Mouse (Mus musculus) hindbrain, embryonic 10.5 days (tissue): ENCODE results near the gene Optn. TPM values are rescaled to one million over a fixed set of nuclear protein-coding genes. Genes with fewer than 3 reads are reported as not detected.
A peak's percentile ranks its signal among the peaks of the same experiment; 100 is the strongest.
"Not testable (repeated sequence)": the region's sequence is repeated elsewhere in the genome, so short reads cannot be mapped to it uniquely, and the experiment has no call there.

ENCODE experiments used
- DNase-seq: peaks from one replicate; pipeline ENCODE4 v3.0.0-alpha.2; 2017; ENCODE audit warnings: low spot score
- H3K27ac ChIP-seq: fragments of 300-500 bp; sonication (generic); 2 replicates; pipeline ENCODE4 v1.5.1; 2016; ENCODE audit warnings: mild to moderate bottlenecking, moderate library complexity
- H3K27me3 ChIP-seq: fragments of 300-500 bp; sonication (generic); 2 replicates; pipeline ENCODE4 v1.6.1; 2016; ENCODE audit warnings: mild to moderate bottlenecking; ENCODE audit not compliant: poor library complexity, insufficient read depth, severe bottlenecking
- H3K36me3 ChIP-seq: fragments of 300-500 bp; sonication (generic); 2 replicates; pipeline ENCODE4 v1.6.1; 2016; ENCODE audit warnings: mild to moderate bottlenecking, moderate library complexity
- H3K4me1 ChIP-seq: fragments of 300-500 bp; sonication (generic); replicated peaks from 2 replicates; pipeline ENCODE4 v1.6.1; 2016; ENCODE audit warnings: mild to moderate bottlenecking
- H3K4me3 ChIP-seq: fragments of 300-500 bp; sonication (generic); 2 replicates; pipeline ENCODE4 v1.5.1; 2016; ENCODE audit warnings: mild to moderate bottlenecking, moderate library complexity
- H3K9me3 ChIP-seq: fragments of 300-500 bp; sonication (generic); 2 replicates; pipeline ENCODE4 v1.6.1; 2016; ENCODE audit warnings: mild to moderate bottlenecking, moderate library complexity
- WGBS: fragments of 180-500 bp; shearing (Covaris S2); methylation state at CpG from one replicate; pipeline ENCODE4 v1.1.7; 2016; 5-methylcytosine and 5-hydroxymethylcytosine counted together
- polyA plus RNA-seq: library from polyadenylated mRNA; unstranded; fragments of >200 nt; fragmentation: Nextera tagmentation; extraction: Ambion mirVana; gene quantifications from 2 replicates; pipeline ENCODE4 v1.2.1, GENCODE M21; 2016

Gene Optn
- polyA plus RNA-seq, 1 experiment from 2014 or later: 5.2 TPM

DNA sequence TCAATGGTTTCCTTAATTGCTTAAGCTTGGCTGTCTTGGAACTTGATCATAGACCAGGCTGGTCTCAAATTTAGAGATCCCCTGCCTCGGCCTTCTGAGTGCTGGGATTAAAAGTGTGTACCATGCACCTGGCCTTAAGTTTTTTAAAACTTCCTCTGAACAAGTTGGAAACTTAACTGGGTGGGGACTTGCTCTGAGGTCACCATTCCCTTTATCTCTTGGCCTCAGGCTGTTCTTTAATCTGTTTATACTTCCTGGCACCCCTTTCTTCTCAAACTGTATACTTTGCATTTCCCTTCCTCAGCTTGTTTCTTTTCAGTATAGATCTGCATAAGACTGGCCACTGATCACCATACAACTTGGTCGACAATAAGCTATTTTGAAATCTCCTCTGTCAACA is 14.1 kb upstream of the Optn start:
- Histone ChIP-seq H3K4me3 (no peak overlapping the region), H3K27ac (no peak overlapping the region), H3K4me1 (peaks cover 6% of the 10 kb centered on the region), H3K27me3 (no peaks in the 10 kb centered on the region), H3K9me3 (no peaks in the 10 kb centered on the region), H3K36me3 (no peaks in the 10 kb centered on the region)
- no peak for DNase-seq
- 73% methylated on average over 2 of the region's 2 CpGs for WGBS

- Histone ChIP-seq H3K36me3 (no peaks in the 10 kb centered on the region), H3K4me1 (peaks cover 6% of the 10 kb centered on the region), H3K9me3 (no peaks in the 10 kb centered on the region), H3K27ac (no peak overlapping the region), H3K27me3 (no peaks in the 10 kb centered on the region), H3K4me3 (no peak overlapping the region)
- WGBS: 80% methylated on average over 2 of the region's 2 CpGs
- DNase-seq: no peak
These were observed 13.6 kb upstream of the Optn start for GRCm38 (mm10) chr2:5077490-5077889.

DNA sequence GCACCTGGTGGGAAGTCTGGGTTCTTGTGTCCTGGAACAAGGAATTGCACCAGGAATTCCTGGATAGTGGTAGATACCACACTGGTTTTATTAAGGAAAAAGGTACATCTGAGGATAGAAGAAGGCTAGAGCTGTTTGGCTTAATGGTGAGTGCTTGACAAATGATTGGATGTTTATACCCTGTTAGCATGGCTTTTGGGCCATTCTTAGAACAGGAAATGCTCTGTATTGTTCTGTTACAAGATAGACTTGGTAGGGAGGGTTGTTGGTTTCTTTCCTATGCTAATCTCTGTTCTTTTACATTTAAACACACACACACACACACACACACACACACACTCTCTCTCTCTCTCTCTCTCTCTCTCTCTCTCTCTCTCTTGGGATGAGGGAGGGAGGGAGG is 12.0 kb upstream of the Optn start:
- H3K4me1 ChIP-seq: peaks cover 6% of the 10 kb centered on the region
- no peaks in the 10 kb centered on the region for H3K36me3 ChIP-seq
- no peak for DNase-seq
- no peak overlapping the region for H3K4me3 ChIP-seq
- H3K27me3 ChIP-seq: no peaks in the 10 kb centered on the region
- no peak overlapping the region for H3K27ac ChIP-seq
- no peaks in the 10 kb centered on the region for H3K9me3 ChIP-seq

DNA sequence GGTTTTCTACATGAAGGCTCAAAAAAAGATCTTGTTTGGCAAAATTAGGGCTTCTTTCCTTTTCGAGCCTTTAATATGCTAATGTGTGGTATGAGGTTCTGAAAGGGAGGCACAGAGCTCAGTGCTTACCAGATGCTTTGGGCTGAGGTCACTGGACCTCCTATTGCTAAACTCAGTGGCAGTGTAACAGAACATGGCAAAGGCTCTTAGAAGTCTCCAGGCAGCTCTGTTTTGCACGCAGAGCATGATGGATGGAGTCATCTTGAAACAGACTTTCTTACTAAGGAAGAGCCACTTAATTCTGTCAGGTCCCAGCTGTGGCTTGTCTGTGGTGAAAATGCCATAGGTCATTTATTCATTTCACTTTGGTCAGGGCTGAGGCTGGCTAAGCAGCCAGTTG is 11.6 kb upstream of the Optn start:
- no peak overlapping the region for H3K27ac ChIP-seq
- WGBS: 55% methylated on average over 2 of the region's 2 CpGs
- H3K36me3 ChIP-seq: no peaks in the 10 kb centered on the region
- peaks cover 1% of the 10 kb centered on the region; the same call in 1 of the 2 replicates for H3K4me1 ChIP-seq
- DNase-seq: no peak
- H3K27me3 ChIP-seq: no peaks in the 10 kb centered on the region
- no peak overlapping the region for H3K4me3 ChIP-seq
- H3K9me3 ChIP-seq: no peaks in the 10 kb centered on the region

DNA sequence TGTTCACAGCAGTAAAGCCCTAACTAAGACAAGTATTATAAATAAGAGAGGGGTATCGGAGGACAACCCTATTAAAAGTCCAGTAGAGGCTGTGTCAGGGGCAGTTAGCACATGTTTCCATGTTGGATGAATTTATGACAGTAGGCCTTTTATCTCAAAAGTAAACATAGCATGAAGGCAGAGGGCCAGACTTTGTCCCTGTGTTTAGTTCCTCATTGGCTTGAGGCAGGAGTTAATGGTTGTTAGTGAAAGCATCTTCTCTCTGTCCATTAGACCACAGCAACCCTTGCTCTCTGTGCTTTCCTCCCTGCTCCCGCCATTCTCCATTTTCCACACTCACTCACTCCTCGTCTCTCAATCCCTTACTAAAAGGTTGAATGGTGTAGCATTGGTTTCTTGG is 9.9 kb upstream of the Optn start:
- Histone ChIP-seq H3K27ac (no peak overlapping the region), H3K9me3 (peaks cover 4% of the 10 kb centered on the region; the same call in 1 of the 2 replicates), H3K36me3 (no peaks in the 10 kb centered on the region), H3K4me1 (no peaks in the 10 kb centered on the region), H3K27me3 (no peaks in the 10 kb centered on the region), H3K4me3 (no peak overlapping the region)
- no peak for DNase-seq
- 91% methylated on average over 3 of the region's 3 CpGs for WGBS

GRCm38 (mm10) chr2:5067951-5068350 is 4.1 kb upstream of the Optn start:
- Histone ChIP-seq H3K27ac (no peak overlapping the region), H3K27me3 (peaks cover 19% of the 10 kb centered on the region), H3K9me3 (peaks cover 4% of the 10 kb centered on the region; the same call in 1 of the 2 replicates), H3K4me1 (peaks cover 12% of the 10 kb centered on the region), H3K36me3 (no peaks in the 10 kb centered on the region), H3K4me3 (no peak overlapping the region)
- no peak for DNase-seq
- WGBS: 86% methylated on average over 4 of the region's 4 CpGs

DNA sequence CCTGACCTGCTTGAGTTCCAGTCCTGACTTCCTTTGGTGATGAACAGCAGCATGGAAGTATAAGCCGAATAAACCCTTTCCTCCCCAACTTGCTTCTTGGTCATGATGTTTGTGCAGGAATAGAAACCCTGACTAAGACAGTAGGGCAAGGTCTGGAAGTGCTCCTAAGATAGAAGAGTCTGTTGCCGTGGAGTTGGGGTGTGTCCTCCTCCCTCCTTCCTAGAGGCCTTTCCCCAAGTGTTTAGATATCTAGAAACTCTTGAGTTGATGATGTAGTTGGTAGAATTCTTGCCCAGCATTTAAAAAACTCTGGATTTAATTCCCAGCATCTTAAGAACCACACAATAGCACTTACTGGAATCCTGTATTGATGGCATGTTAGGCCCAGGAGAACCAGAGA is 3.4 kb upstream of the Optn start:
- peaks cover 18% of the 10 kb centered on the region for H3K4me1 ChIP-seq
- WGBS: 88% methylated on average over 2 of the region's 2 CpGs
- H3K27ac ChIP-seq, DNase-seq, H3K36me3 ChIP-seq, H3K9me3 ChIP-seq, H3K4me3 ChIP-seq: not testable (repeated sequence)
- H3K27me3 ChIP-seq: peaks cover 26% of the 10 kb centered on the region

DNA sequence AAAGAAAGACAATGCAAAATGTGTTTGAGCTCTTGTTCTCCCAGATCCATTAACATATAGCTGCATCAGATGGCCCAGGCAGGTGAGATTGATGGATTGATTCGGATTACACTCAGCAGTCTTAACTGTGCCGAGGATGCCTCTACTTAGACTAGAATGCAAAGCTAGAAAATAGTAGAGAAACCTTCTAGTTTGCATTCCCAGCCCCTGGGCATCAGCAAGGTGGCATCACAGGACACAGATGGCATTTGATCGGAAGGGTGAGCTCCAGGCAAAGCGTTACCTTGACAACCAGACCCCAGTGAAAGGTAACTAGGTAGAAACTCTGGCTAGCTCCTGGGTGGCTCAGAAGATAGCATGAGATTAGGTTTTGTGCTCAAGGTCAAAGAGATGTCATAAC is 396 bp upstream of the Optn start:
- peaks cover 43% of the 10 kb centered on the region for H3K27me3 ChIP-seq
- DNase-seq: no peak
- H3K4me3 ChIP-seq: peak overlapping the region; percentile 70
- H3K36me3 ChIP-seq: no peaks in the 10 kb centered on the region
- peaks cover 18% of the 10 kb centered on the region for H3K4me1 ChIP-seq
- peaks cover 2% of the 10 kb centered on the region; the same call in 1 of the 2 replicates for H3K9me3 ChIP-seq
- WGBS: 40% methylated on average over 4 of the region's 4 CpGs
- H3K27ac ChIP-seq: no peak overlapping the region

- Histone ChIP-seq H3K4me3 (peak overlapping the region; percentile 70), H3K36me3 (no peaks in the 10 kb centered on the region), H3K27me3 (peaks cover 43% of the 10 kb centered on the region), H3K9me3 (no peaks in the 10 kb centered on the region), H3K27ac (no peak overlapping the region), H3K4me1 (peaks cover 18% of the 10 kb centered on the region)
- DNase-seq: no peak
- 51% methylated on average over 16 of the region's 16 CpGs for WGBS
These were observed 1.2 kb downstream of the Optn start for GRCm38 (mm10) chr2:5062496-5063298.

- H3K27me3 ChIP-seq: peaks cover 43% of the 10 kb centered on the region
- no peaks in the 10 kb centered on the region for H3K9me3 ChIP-seq
- no peak for DNase-seq
- WGBS: 83% methylated on average over 8 of the region's 8 CpGs
- H3K4me3 ChIP-seq: no peak overlapping the region
- no peak overlapping the region for H3K27ac ChIP-seq
- H3K36me3 ChIP-seq: no peaks in the 10 kb centered on the region
- peaks cover 18% of the 10 kb centered on the region for H3K4me1 ChIP-seq
These were observed 2.6 kb downstream of the Optn start for GRCm38 (mm10) chr2:5061133-5061708.

DNA sequence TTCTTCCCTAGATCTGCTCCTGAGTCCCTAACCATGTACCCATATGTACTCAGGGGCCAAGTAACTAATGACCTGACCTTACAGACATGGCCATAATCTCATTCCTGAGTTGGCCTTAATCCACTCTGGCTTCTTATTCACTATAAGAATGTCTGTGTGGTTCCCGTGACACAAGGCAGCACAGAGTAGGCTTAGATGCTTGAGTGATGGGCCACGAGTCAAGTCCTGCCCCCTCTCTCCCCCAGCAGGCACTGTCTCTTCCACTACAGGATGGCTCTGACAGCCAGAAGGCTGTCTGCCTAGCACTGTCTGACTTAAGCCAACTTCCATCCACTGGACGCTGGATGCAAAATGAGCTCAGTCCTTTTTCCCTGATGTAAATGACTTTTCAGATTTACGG is 3.9 kb downstream of the Optn start:
- WGBS: 81% methylated on average over 4 of the region's 4 CpGs
- H3K4me1 ChIP-seq: peaks cover 18% of the 10 kb centered on the region
- H3K27ac ChIP-seq: no peak overlapping the region
- H3K9me3 ChIP-seq: no peaks in the 10 kb centered on the region
- peaks cover 42% of the 10 kb centered on the region for H3K27me3 ChIP-seq
- no peak overlapping the region for H3K4me3 ChIP-seq
- DNase-seq: no peak
- H3K36me3 ChIP-seq: no peaks in the 10 kb centered on the region

DNA sequence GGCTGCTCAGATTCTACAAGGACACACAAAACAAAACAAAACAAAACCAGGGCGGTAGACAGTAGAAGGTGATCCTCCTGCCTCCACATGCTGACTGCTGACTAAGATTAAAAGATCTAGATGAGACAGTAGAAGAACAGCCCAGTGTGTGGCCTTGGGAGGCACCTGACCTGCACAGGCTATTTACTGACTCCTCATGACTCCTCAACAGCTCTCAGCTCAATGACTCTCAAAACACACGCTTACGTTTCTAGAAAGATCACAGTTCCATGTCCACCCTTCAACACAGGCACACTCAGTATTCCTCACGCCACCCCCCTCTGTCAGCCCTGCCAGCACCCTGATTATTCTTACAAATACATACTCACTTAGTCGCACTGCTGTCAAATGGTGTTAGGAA is 5.4 kb downstream of the Optn start:
- H3K27ac ChIP-seq: no peak overlapping the region
- no peak overlapping the region for H3K4me3 ChIP-seq
- no peaks in the 10 kb centered on the region for H3K36me3 ChIP-seq
- 87% methylated on average over 5 of the region's 5 CpGs for WGBS
- peaks cover 29% of the 10 kb centered on the region for H3K27me3 ChIP-seq
- no peak for DNase-seq
- peaks cover 10% of the 10 kb centered on the region for H3K4me1 ChIP-seq
- H3K9me3 ChIP-seq: no peaks in the 10 kb centered on the region

DNA sequence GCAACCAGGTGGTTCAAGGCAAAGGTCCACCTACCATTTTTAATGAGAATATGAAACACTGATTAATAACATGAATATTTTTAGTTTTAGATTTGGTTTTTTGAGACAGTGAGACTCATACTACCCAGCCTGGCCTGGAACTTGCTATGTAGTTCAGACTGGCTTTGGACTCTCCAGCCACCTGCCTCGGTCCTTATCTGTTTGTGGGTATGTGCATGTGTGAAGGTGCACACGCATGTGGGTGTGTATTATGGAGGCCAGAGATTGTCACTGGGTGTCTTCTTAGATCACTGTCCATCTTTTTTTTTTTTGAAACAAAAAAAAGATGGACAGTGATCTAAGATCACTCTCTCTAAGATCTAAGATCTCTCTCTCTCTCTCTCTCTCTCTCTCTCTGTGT is 13.3 kb downstream of the Optn start:
- no peak overlapping the region for H3K27ac ChIP-seq
- no peaks in the 10 kb centered on the region for H3K36me3 ChIP-seq
- no peak overlapping the region for H3K4me3 ChIP-seq
- 91% methylated on average over 2 of the region's 2 CpGs for WGBS
- peaks cover 10% of the 10 kb centered on the region for H3K4me1 ChIP-seq
- H3K27me3 ChIP-seq: no peaks in the 10 kb centered on the region
- no peaks in the 10 kb centered on the region for H3K9me3 ChIP-seq
- DNase-seq: no peak
